Mouse (Mus musculus): ENCODE data around the gene 1700025G04Rik.

DNA sequence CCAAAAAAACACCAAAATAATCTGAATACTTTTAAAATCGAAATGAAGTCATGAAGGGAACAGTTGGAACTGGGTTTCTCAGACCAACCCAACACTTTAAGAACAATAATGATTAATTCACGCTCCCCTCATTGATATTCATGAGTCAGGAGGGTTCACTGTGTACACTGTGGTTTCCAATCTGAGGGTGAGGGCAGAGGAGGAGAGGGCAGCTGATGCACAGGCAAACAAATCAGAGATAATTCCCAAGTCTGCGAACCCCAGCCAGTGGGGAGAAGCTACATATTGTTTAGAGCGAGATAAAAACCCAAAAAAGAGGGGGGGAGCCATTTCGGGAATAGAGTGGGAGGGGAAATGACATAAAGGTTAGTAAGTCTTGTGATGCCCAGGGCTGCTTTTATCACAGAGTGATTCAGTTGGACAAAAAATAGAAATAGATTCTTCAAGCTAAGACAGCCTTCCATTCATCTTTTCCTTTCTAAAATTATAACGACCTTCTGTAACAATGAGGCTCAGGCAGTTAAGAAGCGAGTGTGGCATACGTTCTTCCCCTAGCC is 146.2 kb downstream of the 1700025G04Rik start:
- TF ChIP-seq GATA1 (IDR thresholded peaks at IDR 0.05; ENCODE audit: low read length) (no peak), TAL1 (IDR thresholded peaks at IDR 0.05; ENCODE audit: low read length) (no peak)
